ENCODE assay signal across 31 mouse cellular contexts in the genomic region with DNA sequence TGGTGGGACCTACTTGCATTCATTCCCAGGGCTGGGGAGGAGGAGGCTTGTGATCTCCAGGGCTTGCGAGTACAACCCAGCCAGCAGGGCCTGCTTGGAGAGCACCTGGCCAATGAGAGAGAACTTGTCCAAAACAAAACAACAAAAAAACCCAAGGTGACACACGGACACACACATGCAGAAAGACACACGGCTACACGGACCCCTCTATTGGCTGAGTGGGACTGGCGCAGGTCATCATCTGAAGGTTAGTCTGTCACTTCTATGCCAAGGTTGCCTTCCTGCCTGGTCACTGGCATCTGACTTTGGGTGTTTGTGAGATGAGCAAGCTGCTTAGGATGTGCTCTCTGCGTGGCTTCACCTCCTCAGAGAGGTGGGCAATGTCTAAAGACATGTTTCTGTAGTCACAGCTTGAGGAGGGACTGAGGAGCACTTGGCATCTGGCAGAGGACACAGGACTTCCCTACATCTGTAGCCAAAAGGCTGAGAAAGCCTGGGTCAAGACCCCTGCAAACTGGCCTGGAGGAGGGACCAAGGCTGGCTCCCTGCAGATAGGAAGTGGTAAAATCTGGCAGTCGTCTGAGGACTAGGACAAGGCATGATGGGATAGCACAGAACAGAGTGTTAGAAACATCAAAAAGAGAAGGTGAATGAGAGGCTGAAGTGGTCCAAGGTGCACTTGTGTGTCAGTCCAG. TPM values are rescaled to one million over a fixed set of nuclear protein-coding genes. Genes with fewer than 3 reads are reported as not detected.
"Had no signal": no experiment of that assay in that cellular context is flagged by ENCODE, and none has a peak within 500 bp of the region (broad histone marks: within the 10 kb centered on the region; RNA-seq: fewer than 3 reads in every experiment).

No protein-coding gene starts in this region.

- H3K27ac ChIP-seq: kidney, postnatal 0 days; layer of hippocampus, adult 2 months; left cerebral cortex, adult 2 months; limb, embryonic 12.5 days; limb, embryonic 15.5 days; liver, embryonic 14.5 days; midbrain, embryonic 10.5 days; midbrain, embryonic 13.5 days; neural tube, embryonic 13.5 days; stomach, postnatal 0 days had no signal

- H3K4me2 ChIP-seq: limb, embryonic 12.5 days; limb, embryonic 15.5 days; liver, embryonic 11.5 days; lung, embryonic 14.5 days; midbrain, embryonic 13.5 days; neural tube, embryonic 13.5 days had no signal

- ATAC-seq: liver, postnatal 0 days; lung, postnatal 0 days; midbrain, embryonic 13.5 days; midbrain, embryonic 16.5 days had no signal

- H3K4me3 ChIP-seq: layer of hippocampus, adult 2 months; left cerebral cortex, adult 2 months; limb, embryonic 12.5 days; limb, embryonic 15.5 days; megakaryocyte, embryonic 14.5 days; midbrain, embryonic 10.5 days; midbrain, embryonic 13.5 days; myocyte; neural tube, embryonic 13.5 days had no signal

- H3K36me3 ChIP-seq: limb, embryonic 12.5 days; limb, embryonic 15.5 days; midbrain, embryonic 10.5 days; midbrain, embryonic 13.5 days; neural tube, embryonic 13.5 days had no signal

- H3K9me3 ChIP-seq: limb, embryonic 15.5 days; midbrain, embryonic 10.5 days; midbrain, embryonic 13.5 days; neural tube, embryonic 13.5 days had no signal

- H3K9ac ChIP-seq: limb, embryonic 12.5 days; limb, embryonic 15.5 days; liver, embryonic 14.5 days; liver, postnatal 0 days; lung, embryonic 14.5 days; midbrain, embryonic 13.5 days; neural tube, embryonic 13.5 days had no signal

- DNase-seq: layer of hippocampus, adult 9-11 months; liver, postnatal 0 days; lung, embryonic 14.5 days; lung, postnatal 36 days; retina, postnatal 1 day; right cerebral cortex, postnatal 4 days had no signal

- H3K27me3 ChIP-seq: limb, embryonic 12.5 days; limb, embryonic 15.5 days; midbrain, embryonic 13.5 days; neural tube, embryonic 13.5 days had no signal

- H3K4me1 ChIP-seq: midbrain, embryonic 10.5 days; midbrain, embryonic 13.5 days; neural tube, embryonic 13.5 days had no signal

RNA-seq across cellular contexts. Expression of a gene that starts 6.9 kb away (rescaled TPM):
- total RNA-seq: monocyte, adult 5-6 weeks had no signal

RNA-seq across cellular contexts. Expression of a gene that starts 15.2 kb away (rescaled TPM):
- total RNA-seq: layer of hippocampus, adult 2 months; layer of hippocampus, postnatal 25 days; left cerebral cortex, adult 2 months; left cerebral cortex, postnatal 10 days; left cerebral cortex, postnatal 36 days; monocyte, adult 5-6 weeks; neutrophil, adult 5-6 weeks had no signal
- polyA plus RNA-seq: intestine, postnatal 0 days; kidney, adult 2 months; kidney, embryonic 14.5 days; kidney, postnatal 0 days; large intestine, adult 2 months; limb, embryonic 12.5 days; limb, embryonic 15.5 days; liver, embryonic 11.5 days; liver, embryonic 14.5 days; liver, postnatal 0 days; lung, embryonic 14.5 days; lung, postnatal 0 days; midbrain, embryonic 10.5 days; midbrain, embryonic 13.5 days; midbrain, embryonic 16.5 days; myocyte; neural tube, embryonic 13.5 days; stomach, embryonic 14.5 days; stomach, postnatal 0 days had no signal

RNA-seq across cellular contexts. Expression of a gene that starts 22.3 kb away (rescaled TPM):
- total RNA-seq: layer of hippocampus, adult 2 months; layer of hippocampus, postnatal 25 days; left cerebral cortex, adult 2 months; left cerebral cortex, postnatal 10 days; left cerebral cortex, postnatal 36 days; neutrophil, adult 5-6 weeks had no signal
- polyA plus RNA-seq: intestine, postnatal 0 days; kidney, embryonic 14.5 days; kidney, postnatal 0 days; liver, embryonic 11.5 days; liver, embryonic 14.5 days; liver, postnatal 0 days; lung, embryonic 14.5 days; lung, postnatal 0 days; midbrain, embryonic 10.5 days; midbrain, embryonic 13.5 days; myocyte; stomach, embryonic 14.5 days had no signal

RNA-seq across cellular contexts. Expression of a gene that starts 32.0 kb away (rescaled TPM):
- total RNA-seq: layer of hippocampus, adult 2 months; layer of hippocampus, postnatal 25 days; left cerebral cortex, adult 2 months; left cerebral cortex, postnatal 10 days; left cerebral cortex, postnatal 36 days; neutrophil, adult 5-6 weeks had no signal
- polyA plus RNA-seq: intestine, postnatal 0 days; kidney, embryonic 14.5 days; kidney, postnatal 0 days; limb, embryonic 12.5 days; limb, embryonic 15.5 days; liver, embryonic 11.5 days; liver, embryonic 14.5 days; liver, postnatal 0 days; lung, embryonic 14.5 days; lung, postnatal 0 days; midbrain, embryonic 10.5 days; midbrain, embryonic 13.5 days; midbrain, embryonic 16.5 days; myocyte; neural tube, embryonic 13.5 days; stomach, embryonic 14.5 days; stomach, postnatal 0 days had no signal

RNA-seq across cellular contexts. Expression of a gene that starts 37.2 kb away (rescaled TPM):
- total RNA-seq: layer of hippocampus, adult 2 months; layer of hippocampus, postnatal 25 days; left cerebral cortex, adult 2 months; left cerebral cortex, postnatal 10 days; left cerebral cortex, postnatal 36 days; monocyte, adult 5-6 weeks; neutrophil, adult 5-6 weeks had no signal
- polyA plus RNA-seq: intestine, postnatal 0 days; kidney, adult 2 months; kidney, embryonic 14.5 days; kidney, postnatal 0 days; large intestine, adult 2 months; limb, embryonic 12.5 days; limb, embryonic 15.5 days; liver, embryonic 11.5 days; liver, embryonic 14.5 days; liver, postnatal 0 days; lung, embryonic 14.5 days; lung, postnatal 0 days; midbrain, embryonic 10.5 days; midbrain, embryonic 13.5 days; midbrain, embryonic 16.5 days; myocyte; neural tube, embryonic 13.5 days; stomach, embryonic 14.5 days; stomach, postnatal 0 days had no signal
